Mouse (Mus musculus) liver, adult 2 months (tissue): ENCODE measurements around the gene Syce3. TPM values are rescaled to one million over a fixed set of nuclear protein-coding genes. Genes with fewer than 3 reads are reported as not detected.
A peak's percentile ranks its signal among the peaks of the same experiment; 100 is the strongest.

ENCODE experiments used
- DNase-seq: peaks from one replicate; pipeline ENCODE4 v3.0.0-alpha.2; 2011; ENCODE audit warnings: low read depth, low spot score; ENCODE audit errors: extremely low read depth
- H3K27ac ChIP-seq: fragments of 200-500 bp; replicated peaks from 2 replicates; pipeline ENCODE4 v1.5.1; 2012; ENCODE audit warnings: low read depth, mild to moderate bottlenecking, control low read depth, inconsistent platforms, low read length; ENCODE audit not compliant: insufficient read depth
- H3K27me3 ChIP-seq: fragments of 200-500 bp; 2 replicates; pipeline ENCODE4 v1.6.1; 2012; ENCODE audit warnings: mild to moderate bottlenecking, moderate library complexity, low read length, inconsistent platforms; ENCODE audit not compliant: control insufficient read depth, insufficient read depth
- H3K36me3 ChIP-seq: fragments of 200-500 bp; 2 replicates; pipeline ENCODE4 v1.6.1; 2012; ENCODE audit warnings: low read length, inconsistent platforms; ENCODE audit not compliant: control insufficient read depth, insufficient read depth
- H3K4me1 ChIP-seq: fragments of 200-500 bp; 2 replicates; pipeline ENCODE4 v1.6.1; 2011; ENCODE audit warnings: low read length; ENCODE audit not compliant: control insufficient read depth, insufficient read depth
- H3K4me3 ChIP-seq: fragments of 200-500 bp; 2 replicates; pipeline ENCODE4 v1.5.1; 2011; ENCODE audit warnings: low read depth, mild to moderate bottlenecking, control low read depth, low read length, moderate library complexity; ENCODE audit not compliant: insufficient read depth
- H3K79me2 ChIP-seq: fragments of 200-500 bp; 2 replicates; pipeline ENCODE4 v1.6.1; 2012; ENCODE audit warnings: inconsistent platforms, mild to moderate bottlenecking, low read length, moderate library complexity; ENCODE audit not compliant: control insufficient read depth, insufficient read depth
- H3K9ac ChIP-seq: fragments of 200-500 bp; 2 replicates; pipeline ENCODE4 v1.6.1; 2012; ENCODE audit warnings: low read depth, mild to moderate bottlenecking, control low read depth, inconsistent platforms, low read length
- CTCF ChIP-seq: fragments of 200-500 bp; IDR thresholded peaks from 2 replicates; pipeline ENCODE4 v1.5.1; 2011; ENCODE audit warnings: low read depth, low read length, control low read depth
- POLR2A ChIP-seq: fragments of 200-500 bp; IDR thresholded peaks from 2 replicates; pipeline ENCODE4 v1.6.1; 2011; ENCODE audit warnings: low read length, control low read depth; ENCODE audit not compliant: insufficient read depth; ENCODE audit errors: extremely low read depth
- WGBS: fragments of 180-500 bp; shearing (Covaris S2); methylation state at CpG from one replicate; pipeline ENCODE4 v1.1.7; 2018; 5-methylcytosine and 5-hydroxymethylcytosine counted together
- polyA plus RNA-seq: library from polyadenylated mRNA; depleted of rRNA; stranded (reverse); fragments of >200 nt; gene quantifications from 2 replicates; pipeline ENCODE4 v1.2.3, GENCODE M21; 2012
- total RNA-seq: library from RNA; depleted of rRNA; stranded (reverse); fragments of >200 nt; gene quantifications from 2 replicates; pipeline ENCODE4 v1.2.3, GENCODE M21; 2014

The Syce3 gene
- total and polyA plus RNA-seq, 2 experiments, result not detected

GRCm38 (mm10) chr15:89374340-89374739 is 36.0 kb downstream of the Syce3 start:
- Histone ChIP-seq H3K27ac (peak overlapping the region; percentile 93), H3K9ac (peak overlapping the region; percentile 88), H3K27me3 (no peaks in the 10 kb centered on the region), H3K79me2 (peaks cover 4% of the 10 kb centered on the region; the same call in 1 of the 2 replicates), H3K4me3 (peak overlapping the region; percentile 67), H3K36me3 (peaks cover 6% of the 10 kb centered on the region; the same call in 1 of the 2 replicates), H3K4me1 (peaks cover 16% of the 10 kb centered on the region)
- WGBS, result 22% methylated on average over 9 of the region's 9 CpGs
- DNase-seq, result peak; percentile 26
- TF ChIP-seq CTCF (no peak), POLR2A (no peak)

GRCm38 (mm10) chr15:89373762-89374248 is 36.5 kb downstream of the Syce3 start, which contains the start of gene Sco2:
Gene Sco2 (minus strand): TSS chr15:89373846.
- peak within 1 kb of the TSS; percentile 93 for H3K27ac ChIP-seq
- H3K79me2 ChIP-seq, result peaks cover 4% of the 10 kb centered on the region; the same call in 1 of the 2 replicates
- H3K4me1 ChIP-seq, result peaks cover 16% of the 10 kb centered on the region
- H3K27me3 ChIP-seq, result no peaks in the 10 kb centered on the region
- peak within 1 kb of the TSS; percentile 67 for H3K4me3 ChIP-seq
- peak; percentile 86 for DNase-seq
- WGBS, result under 1% methylated on average over 42 of the region's 42 CpGs
- H3K36me3 ChIP-seq, result peaks cover 6% of the 10 kb centered on the region; the same call in 1 of the 2 replicates
- TF ChIP-seq CTCF (peak; percentile 86), POLR2A (peak; percentile 66)
- H3K9ac ChIP-seq, result peak within 1 kb of the TSS; percentile 88

GRCm38 (mm10) chr15:89373027-89373761 is 37.1 kb downstream of the Syce3 start:
- H3K4me3 ChIP-seq, result peak overlapping the region; percentile 67
- H3K36me3 ChIP-seq, result peaks cover 6% of the 10 kb centered on the region; the same call in 1 of the 2 replicates
- peak overlapping the region; percentile 88 for H3K9ac ChIP-seq
- H3K27me3 ChIP-seq, result no peaks in the 10 kb centered on the region
- H3K79me2 ChIP-seq, result peaks cover 4% of the 10 kb centered on the region; the same call in 1 of the 2 replicates
- peaks cover 15% of the 10 kb centered on the region for H3K4me1 ChIP-seq
- under 1% methylated on average over 35 of the region's 35 CpGs for WGBS
- peak; percentile 77 for DNase-seq
- peak overlapping the region; percentile 93 for H3K27ac ChIP-seq
- TF ChIP-seq CTCF, result peak; percentile 81
- TF ChIP-seq POLR2A, result no peak

- DNase-seq, result no peak
- no peaks in the 10 kb centered on the region for H3K27me3 ChIP-seq
- H3K36me3 ChIP-seq, result peaks cover 8% of the 10 kb centered on the region; the same call in 1 of the 2 replicates
- H3K4me1 ChIP-seq, result peaks cover 8% of the 10 kb centered on the region
- H3K79me2 ChIP-seq, result peaks cover 4% of the 10 kb centered on the region; the same call in 1 of the 2 replicates
- TF ChIP-seq CTCF (no peak), POLR2A (no peak)
- no peak overlapping the region for H3K4me3 ChIP-seq
- no peak overlapping the region for H3K27ac ChIP-seq
- WGBS, result 73% methylated on average over 7 of the region's 7 CpGs
- no peak overlapping the region; the same call in 1 of the 2 replicates for H3K9ac ChIP-seq
Measured at GRCm38 (mm10) chr15:89372536-89372935, 37.8 kb downstream of the Syce3 start.

- Histone ChIP-seq H3K4me1 (peaks cover 7% of the 10 kb centered on the region), H3K9ac (no peak overlapping the region), H3K36me3 (peaks cover 8% of the 10 kb centered on the region; the same call in 1 of the 2 replicates), H3K27me3 (no peaks in the 10 kb centered on the region), H3K27ac (no peak overlapping the region), H3K4me3 (no peak overlapping the region), H3K79me2 (peaks cover 4% of the 10 kb centered on the region; the same call in 1 of the 2 replicates)
- TF ChIP-seq POLR2A (no peak), CTCF (no peak)
- WGBS, result 71% methylated on average over 13 of the region's 13 CpGs
- no peak for DNase-seq
Measured at GRCm38 (mm10) chr15:89372068-89372467, 38.2 kb downstream of the Syce3 start.

- H3K79me2 ChIP-seq, result no peaks in the 10 kb centered on the region
- no peaks in the 10 kb centered on the region for H3K27me3 ChIP-seq
- H3K36me3 ChIP-seq, result peaks cover 35% of the 10 kb centered on the region
- H3K4me1 ChIP-seq, result no peaks in the 10 kb centered on the region
- DNase-seq, result no peak
- TF ChIP-seq POLR2A (no peak), CTCF (no peak)
- no peak overlapping the region for H3K27ac ChIP-seq
- 96% methylated on average over 4 of the region's 4 CpGs for WGBS
- no peak overlapping the region for H3K4me3 ChIP-seq
- H3K9ac ChIP-seq, result no peak overlapping the region
Measured at GRCm38 (mm10) chr15:89365141-89365551, 45.2 kb downstream of the Syce3 start.
